Mouse (Mus musculus): ENCODE data around the gene Dusp3. TPM values are rescaled to one million over a fixed set of nuclear protein-coding genes. Genes with fewer than 3 reads are reported as not detected.
A peak's percentile ranks its signal among the peaks of the same experiment; 100 is the strongest.

Dusp3 gene
- polyA plus RNA-seq, 1 experiment from 2014 or later: 22.7 TPM

DNA sequence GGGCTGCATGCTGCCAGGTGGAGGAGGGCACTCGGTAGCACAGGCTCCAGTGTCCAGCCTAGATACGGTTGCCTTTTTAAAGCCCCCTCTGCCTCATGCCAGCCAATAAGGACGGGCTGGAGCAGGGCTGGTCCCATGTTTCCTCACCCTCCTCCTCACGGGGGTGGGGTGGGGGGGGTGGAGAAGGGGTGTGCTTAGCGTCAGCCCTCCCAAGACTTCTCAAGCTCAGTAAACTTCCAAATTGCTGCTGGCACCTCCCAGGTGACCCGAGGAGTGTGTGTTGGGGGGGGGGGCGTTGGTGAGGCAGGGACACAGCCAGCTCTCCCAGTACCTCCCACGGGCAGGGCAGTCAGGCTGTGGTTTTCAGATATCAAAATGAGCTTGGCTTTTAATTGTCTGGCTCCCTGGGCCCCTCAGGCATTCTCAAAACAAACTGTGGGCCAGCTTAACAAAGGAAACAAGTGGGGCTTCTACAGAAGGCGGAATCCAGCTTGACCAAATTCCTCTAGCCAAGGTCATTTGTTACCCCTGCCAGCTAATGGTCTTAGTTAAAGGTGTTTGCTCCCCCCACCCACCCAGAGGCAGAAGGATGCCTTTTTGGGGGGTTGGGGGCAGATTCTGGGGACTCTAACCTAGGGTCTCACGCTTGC is 19.7 kb downstream of the Dusp3 start, which contains the start of gene Sost:
TSS of gene Sost (minus strand) at position 51 of the 650 bp plus-strand sequence.
- TF ChIP-seq CTCF (IDR thresholded peaks at IDR 0.05; ENCODE audit: low read depth) (no peak), EP300 (IDR thresholded peaks at IDR 0.05; ENCODE audit: low read depth) (no peak)
- Histone ChIP-seq H3K36me3 (replicated peaks; ENCODE audit: insufficient read depth, low read length) (no peaks in the 10 kb centered on the region), H3K4me2 (ENCODE audit: low read depth, low read length) (no peak within 1 kb of the TSS), H3K4me3 (ENCODE audit: low read depth, low read length) (no peak within 1 kb of the TSS), H3K27ac (ENCODE audit: low read depth) (no peak within 1 kb of the TSS), H3K4me1 (ENCODE audit: insufficient read depth) (peaks cover 12% of the 10 kb centered on the region), H3K27me3 (ENCODE audit: insufficient read depth, low read length) (peaks cover 57% of the 10 kb centered on the region), H3K9me3 (ENCODE audit: low read length) (no peaks in the 10 kb centered on the region), H3K9ac (replicated peaks) (no peak within 1 kb of the TSS)
- 21% methylated on average over 9 of the region's 10 CpGs for WGBS (ENCODE audit: insufficient replicate concordance)
- DNase-seq (no peak), ATAC-seq (no peak)

DNA sequence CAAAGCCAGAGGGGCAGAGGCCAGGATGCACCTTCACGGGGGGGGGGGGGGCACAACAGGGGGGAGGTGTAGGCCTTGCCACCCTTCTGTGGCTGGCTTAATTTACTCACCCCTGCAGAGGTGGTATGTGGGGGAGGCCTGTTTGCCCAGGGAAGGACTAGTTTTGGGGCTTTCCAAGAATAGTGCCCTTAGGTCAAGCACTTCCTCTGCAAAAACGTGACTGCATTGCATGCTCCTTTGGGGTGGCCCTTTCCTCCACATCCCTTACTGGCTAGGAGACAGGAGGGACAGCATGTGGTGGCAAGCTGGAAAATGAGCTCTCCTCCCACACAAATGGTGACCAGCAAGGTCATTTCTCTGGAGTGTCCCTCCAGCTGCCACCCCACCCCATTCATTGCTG is 21.3 kb downstream of the Dusp3 start:
- Histone ChIP-seq H3K4me2 (ENCODE audit: low read depth, low read length) (no peak overlapping the region), H3K27me3 (ENCODE audit: insufficient read depth, low read length) (peaks cover 68% of the 10 kb centered on the region)
- DNase-seq: no peak

DNA sequence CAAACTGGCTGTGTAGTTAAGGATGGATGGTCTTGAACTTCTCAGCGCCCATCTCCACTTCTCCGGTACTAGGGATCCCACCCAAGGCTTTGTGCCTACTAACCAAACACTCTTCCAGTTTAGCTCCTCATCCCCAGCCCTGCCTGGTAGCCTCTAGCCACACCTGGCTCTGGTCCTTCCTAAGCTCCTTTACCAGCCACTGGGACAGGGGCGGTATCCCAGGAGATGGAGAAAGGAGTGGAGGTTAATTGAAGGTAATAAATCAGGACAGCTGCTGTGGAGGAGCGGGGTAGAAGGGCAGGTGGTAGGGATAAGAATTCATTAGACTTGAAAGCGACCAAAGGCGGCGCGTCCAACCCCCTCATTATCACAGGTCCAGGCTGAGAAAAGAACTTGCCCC is 22.2 kb downstream of the Dusp3 start:
- ATAC-seq: no peak
- peaks cover 70% of the 10 kb centered on the region for H3K27me3 ChIP-seq (ENCODE audit: insufficient read depth, low read length)
- peaks cover 12% of the 10 kb centered on the region for H3K4me1 ChIP-seq (ENCODE audit: insufficient read depth)
- H3K27ac ChIP-seq (ENCODE audit: low read depth): no peak overlapping the region
- no peak overlapping the region for H3K4me2 ChIP-seq (ENCODE audit: low read depth, low read length)
- WGBS (ENCODE audit: insufficient replicate concordance): 24% methylated on average over 8 of the region's 8 CpGs
- no peak overlapping the region for H3K9ac ChIP-seq (replicated peaks)
- DNase-seq: no peak
- H3K36me3 ChIP-seq (replicated peaks; ENCODE audit: insufficient read depth, low read length): no peaks in the 10 kb centered on the region
- no peaks in the 10 kb centered on the region for H3K9me3 ChIP-seq (ENCODE audit: low read length)
- H3K4me3 ChIP-seq (ENCODE audit: low read depth, low read length): no peak overlapping the region
- TF ChIP-seq EP300 (IDR thresholded peaks at IDR 0.05; ENCODE audit: low read depth) (no peak), CTCF (IDR thresholded peaks at IDR 0.05; ENCODE audit: low read depth) (no peak)

More for the DNA sequence above, 21.3 kb downstream of the Dusp3 start:
- ATAC-seq: no peak
- TF ChIP-seq CTCF (IDR thresholded peaks at IDR 0.05; ENCODE audit: low read depth) (no peak), EP300 (IDR thresholded peaks at IDR 0.05; ENCODE audit: low read depth) (no peak)
- Histone ChIP-seq H3K4me3 (ENCODE audit: low read depth, low read length) (no peak overlapping the region), H3K9ac (replicated peaks) (no peak overlapping the region), H3K36me3 (replicated peaks; ENCODE audit: insufficient read depth, low read length) (no peaks in the 10 kb centered on the region), H3K4me1 (ENCODE audit: insufficient read depth) (peaks cover 12% of the 10 kb centered on the region), H3K27ac (ENCODE audit: low read depth) (no peak overlapping the region), H3K9me3 (ENCODE audit: low read length) (no peaks in the 10 kb centered on the region)
- no CpG with 5 or more reads among the region's 2 CpGs for WGBS (ENCODE audit: insufficient replicate concordance)

DNA sequence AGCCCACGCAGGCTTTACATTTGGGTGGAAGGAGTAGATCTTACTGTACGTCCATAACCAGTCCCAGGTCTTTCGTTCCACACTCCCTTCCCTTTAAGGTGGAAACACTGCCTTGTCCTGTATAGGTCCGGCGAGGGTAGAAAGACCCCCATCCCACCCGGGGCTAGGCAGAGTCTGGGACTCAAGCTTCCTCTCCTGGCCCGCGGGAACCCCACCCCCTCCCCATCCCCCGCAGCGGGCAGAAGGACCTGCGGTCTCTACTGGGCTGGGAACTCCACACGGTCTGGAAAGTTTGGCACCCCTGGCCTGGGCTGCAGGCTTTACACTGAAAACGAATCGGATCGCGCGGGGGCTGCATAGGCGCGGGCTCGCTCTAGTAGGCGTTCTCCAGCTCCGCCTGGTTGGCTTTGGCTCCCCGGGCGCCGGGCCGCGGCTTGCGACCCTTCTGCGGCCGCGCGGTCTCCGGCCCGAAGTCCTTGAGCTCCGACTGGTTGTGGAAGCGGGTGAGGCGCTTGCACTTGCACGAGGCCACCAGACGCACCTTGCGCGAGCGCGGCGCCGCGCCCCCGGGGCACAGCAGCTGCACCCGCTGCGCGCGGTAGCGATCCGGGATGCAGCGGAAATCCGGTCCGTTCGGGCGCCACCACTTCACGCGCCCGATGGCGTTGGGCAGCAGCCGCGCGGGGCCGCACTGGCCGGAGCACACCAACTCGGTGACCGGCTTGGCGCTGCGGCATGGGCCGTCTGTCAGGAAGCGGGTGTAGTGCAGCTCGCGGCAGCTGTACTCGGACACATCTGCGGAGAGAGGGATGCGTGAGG is 23.1 kb downstream of the Dusp3 start:
- Histone ChIP-seq H3K4me2 (ENCODE audit: low read depth, low read length) (peak overlapping the region; percentile 71), H3K9ac (replicated peaks) (peak overlapping the region; percentile 34), H3K27ac (ENCODE audit: low read depth) (no peak overlapping the region), H3K4me3 (ENCODE audit: low read depth, low read length) (peak overlapping the region; percentile 43), H3K4me1 (ENCODE audit: insufficient read depth) (peaks cover 12% of the 10 kb centered on the region), H3K27me3 (ENCODE audit: insufficient read depth, low read length) (peaks cover 70% of the 10 kb centered on the region), H3K9me3 (ENCODE audit: low read length) (no peaks in the 10 kb centered on the region), H3K36me3 (replicated peaks; ENCODE audit: insufficient read depth, low read length) (no peaks in the 10 kb centered on the region)
- no peak for ATAC-seq
- DNase-seq: peak; percentile 39
- 4% methylated on average over 78 of the region's 78 CpGs for WGBS (ENCODE audit: insufficient replicate concordance)
- TF ChIP-seq EP300 (IDR thresholded peaks at IDR 0.05; ENCODE audit: low read depth) (no peak), CTCF (IDR thresholded peaks at IDR 0.05; ENCODE audit: low read depth) (no peak)

DNA sequence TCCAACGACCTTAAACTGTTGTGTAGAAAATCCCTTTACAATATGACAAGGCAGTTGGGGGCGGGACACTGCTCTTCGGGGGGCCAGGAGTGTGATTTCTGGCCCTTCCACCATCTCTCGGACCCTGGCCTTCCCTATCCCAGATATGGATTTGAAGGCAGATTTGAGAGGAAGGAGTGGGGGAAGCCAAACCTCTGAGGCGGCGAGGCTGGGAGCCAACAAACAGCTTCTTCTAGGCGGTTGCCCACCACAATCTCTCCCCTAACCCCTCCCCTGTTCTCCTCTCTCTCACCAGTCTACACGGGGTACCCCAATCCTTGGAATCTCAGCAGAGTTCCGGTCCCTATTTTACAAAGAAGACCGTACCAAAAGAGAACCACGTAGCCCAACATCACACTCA is 23.8 kb downstream of the Dusp3 start:
- Histone ChIP-seq H3K27ac (ENCODE audit: low read depth) (no peak overlapping the region), H3K9ac (replicated peaks) (no peak overlapping the region), H3K4me2 (ENCODE audit: low read depth, low read length) (peak overlapping the region; percentile 71; the same call in 1 of the 2 replicates), H3K27me3 (ENCODE audit: insufficient read depth, low read length) (peaks cover 66% of the 10 kb centered on the region), H3K4me3 (ENCODE audit: low read depth, low read length) (no peak overlapping the region), H3K9me3 (ENCODE audit: low read length) (no peaks in the 10 kb centered on the region), H3K36me3 (replicated peaks; ENCODE audit: insufficient read depth, low read length) (no peaks in the 10 kb centered on the region), H3K4me1 (ENCODE audit: insufficient read depth) (peaks cover 12% of the 10 kb centered on the region)
- ATAC-seq: no peak
- TF ChIP-seq EP300 (IDR thresholded peaks at IDR 0.05; ENCODE audit: low read depth): no peak
- TF ChIP-seq CTCF (IDR thresholded peaks at IDR 0.05; ENCODE audit: low read depth): no peak
- DNase-seq: no peak
- 5% methylated on average over 11 of the region's 11 CpGs for WGBS (ENCODE audit: insufficient replicate concordance)

DNA sequence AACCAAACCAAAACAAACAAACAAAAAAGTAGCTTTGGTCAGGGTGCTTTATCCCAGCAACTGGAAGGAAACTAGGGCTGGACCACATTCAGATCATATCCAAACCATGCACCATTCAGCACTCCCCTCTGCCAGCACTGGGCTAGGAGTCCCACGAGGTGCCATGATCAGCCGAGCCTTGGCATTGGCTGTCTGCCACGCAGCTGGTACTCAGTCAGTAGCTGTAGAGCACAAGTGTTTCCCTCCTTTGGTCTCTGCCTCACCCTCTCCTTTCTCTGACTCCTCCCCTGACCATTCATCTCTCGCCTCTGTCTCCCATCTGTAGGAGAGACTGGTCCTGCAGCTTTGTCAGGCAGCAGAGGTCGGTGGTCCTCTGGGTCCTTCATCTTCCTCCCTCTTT is 29.3 kb downstream of the Dusp3 start:
- DNase-seq: no peak
- Histone ChIP-seq H3K9me3 (ENCODE audit: low read length) (no peaks in the 10 kb centered on the region), H3K27ac (ENCODE audit: low read depth) (no peak overlapping the region), H3K4me1 (ENCODE audit: insufficient read depth) (peaks cover 10% of the 10 kb centered on the region), H3K4me2 (ENCODE audit: low read depth, low read length) (no peak overlapping the region), H3K27me3 (ENCODE audit: insufficient read depth, low read length) (peaks cover 22% of the 10 kb centered on the region), H3K4me3 (ENCODE audit: low read depth, low read length) (no peak overlapping the region), H3K36me3 (replicated peaks; ENCODE audit: insufficient read depth, low read length) (no peaks in the 10 kb centered on the region), H3K9ac (replicated peaks) (no peak overlapping the region)
- TF ChIP-seq EP300 (IDR thresholded peaks at IDR 0.05; ENCODE audit: low read depth) (no peak), CTCF (IDR thresholded peaks at IDR 0.05; ENCODE audit: low read depth) (no peak)
- no peak for ATAC-seq
- WGBS (ENCODE audit: insufficient replicate concordance): 55% methylated on average over 5 of the region's 5 CpGs

Measured in liver, postnatal 0 days (tissue).